Mouse (Mus musculus) C2C12 (cell line): Measurements from ENCODE around the gene Golim4.

Source experiments
- CTCF ChIP-seq: IDR thresholded peaks from one replicate; pipeline ENCODE4 v1.5.1; 2011; ENCODE audit not compliant: control insufficient read depth, insufficient read depth, insufficient read length
- MAX ChIP-seq: IDR thresholded peaks from one replicate; pipeline ENCODE4 v1.6.1; 2011; ENCODE audit warnings: mild to moderate bottlenecking, control low read depth
- MYOD1 ChIP-seq: IDR thresholded peaks from one replicate; pipeline ENCODE4 v1.6.1; 2011; ENCODE audit warnings: low read depth; ENCODE audit not compliant: control insufficient read depth, insufficient read length
- MYOG ChIP-seq: IDR thresholded peaks from one replicate; pipeline ENCODE4 v1.6.1; 2011; ENCODE audit not compliant: control insufficient read depth, insufficient read length; ENCODE audit errors: extremely low read depth
- USF1 ChIP-seq: IDR thresholded peaks from one replicate; pipeline ENCODE4 v1.6.1; 2011; ENCODE audit warnings: low read depth, mild to moderate bottlenecking, control low read depth, moderate library complexity

- TF ChIP-seq CTCF (no peak), MYOG (no peak), MAX (no peak), USF1 (no peak), MYOD1 (no peak)
Observed at GRCm38 (mm10) chr3:75917770-75918503, 38.8 kb downstream of the Golim4 start.
